Mouse (Mus musculus) ES-E14 (cell line): ENCODE measurements at regions not wholly inside any gene's neighbourhood (a gene's known extent, or its start where the extent isn't known, plus 50 kb on each side); places are given as distances from the start of the nearest gene placed in this dataset.

Experiments used
- DNase-seq: peaks from one replicate; pipeline ENCODE4 v3.0.0-alpha.2; 2013; ENCODE audit warnings: low read depth, low spot score
- H3K27ac ChIP-seq: 2 replicates; pipeline ENCODE4 v1.5.1; 2012; ENCODE audit warnings: low read depth, mild to moderate bottlenecking, low read length, moderate library complexity, mixed read lengths; ENCODE audit not compliant: poor library complexity, insufficient read depth, severe bottlenecking
- H3K36me3 ChIP-seq: 2 replicates; pipeline ENCODE4 v1.6.1; 2012; ENCODE audit warnings: mild to moderate bottlenecking, low read length, moderate library complexity, mixed read lengths; ENCODE audit not compliant: control insufficient read depth, poor library complexity, insufficient read depth, severe bottlenecking
- H3K4me1 ChIP-seq, 2 experiments: fragments of 150-350 bp in 1 of 2; sonication (generic) in 1 of 2; 2 replicates each; pipeline ENCODE4 v1.6.1; 2012; ENCODE audit warnings: low read length in 2 of 2, mild to moderate bottlenecking in 1 of 2, mixed read lengths in 1 of 2; ENCODE audit not compliant: control insufficient read depth in 2 of 2, insufficient read depth in 2 of 2, poor library complexity in 1 of 2
- H3K4me3 ChIP-seq, 2 experiments: fragments of 150-350 bp in 1 of 2; sonication (generic) in 1 of 2; 2 replicates each; pipeline ENCODE4 v1.5.1; 2012; ENCODE audit warnings: low read length in 2 of 2, low read depth in 1 of 2, mild to moderate bottlenecking in 1 of 2, mixed read lengths in 1 of 2; ENCODE audit not compliant: insufficient read depth in 1 of 2, poor library complexity in 1 of 2, severe bottlenecking in 1 of 2
- H3K9ac ChIP-seq: 2 replicates; pipeline ENCODE4 v1.6.1; 2012; ENCODE audit warnings: low read depth, mild to moderate bottlenecking, low read length, mixed read lengths; ENCODE audit not compliant: poor library complexity, insufficient read depth, severe bottlenecking
- H3K9me3 ChIP-seq: fragments of 150-350 bp; sonication (generic); 2 replicates; pipeline ENCODE4 v1.6.1; 2012; ENCODE audit warnings: low read depth, mild to moderate bottlenecking, low read length; ENCODE audit not compliant: control insufficient read depth, insufficient read depth
- CHD2 ChIP-seq: IDR thresholded peaks from 2 replicates; pipeline ENCODE4 v1.6.1; 2014; ENCODE audit warnings: mild to moderate bottlenecking, low read depth, low read length, inconsistent platforms
- HCFC1 ChIP-seq: IDR thresholded peaks from 2 replicates; pipeline ENCODE4 v1.6.1; 2012; ENCODE audit warnings: low read length, inconsistent platforms, borderline replicate concordance; ENCODE audit not compliant: insufficient read depth
- MAFK ChIP-seq: IDR thresholded peaks from 2 replicates; pipeline ENCODE4 v1.6.1; 2014; ENCODE audit warnings: mild to moderate bottlenecking, low read depth, low read length, inconsistent platforms; ENCODE audit not compliant: insufficient read depth
- ZC3H11A ChIP-seq: IDR thresholded peaks from 2 replicates; pipeline ENCODE4 v1.6.1; 2012; ENCODE audit warnings: low read depth, mild to moderate bottlenecking, inconsistent platforms, low read length, borderline replicate concordance
- ZNF384 ChIP-seq: IDR thresholded peaks from 2 replicates; pipeline ENCODE4 v1.6.1; 2012; ENCODE audit warnings: low read depth, low read length, inconsistent platforms
- in situ Hi-C, 2 experiments: fragments of 600-800 bp; cut with MboI; formaldehyde crosslinking; loops; one replicate each; pipeline ENCODE4 v1.15.1; 2025; ENCODE audit warnings: low sequenced_read_pairs in 2 of 2, inconsistent platforms in 1 of 2; ENCODE audit not compliant: unreplicated experiment in 2 of 2

GRCm38 (mm10) chr13:101019272-101019676 is 186.0 kb upstream of the Slc30a5 start:
- TF ChIP-seq ZNF384 = no peak
- TF ChIP-seq HCFC1 = no peak
- no peak for TF ChIP-seq CHD2
- no peak for TF ChIP-seq MAFK
- TF ChIP-seq ZC3H11A = no peak
- Histone ChIP-seq H3K36me3 (no peaks in the 10 kb centered on the region), H3K9ac (no peak overlapping the region), H3K4me3 (no peak overlapping the region), H3K4me1 (no peaks in the 10 kb centered on the region), H3K27ac (no peak overlapping the region), H3K9me3 (no peaks in the 10 kb centered on the region)
- no peak for DNase-seq
- in situ Hi-C loops = no loop called here

- no peak for DNase-seq
- Histone ChIP-seq H3K27ac (no peak overlapping the region), H3K9me3 (no peaks in the 10 kb centered on the region), H3K4me3 (no peak overlapping the region), H3K36me3 (no peaks in the 10 kb centered on the region), H3K4me1 (no peaks in the 10 kb centered on the region), H3K9ac (no peak overlapping the region)
- TF ChIP-seq CHD2 (no peak), ZC3H11A (no peak), MAFK (no peak), HCFC1 (no peak), ZNF384 (no peak)
- in situ Hi-C loops = no loop called here
Measured at GRCm38 (mm10) chr13:101017041-101017440, 183.8 kb upstream of the Slc30a5 start.

GRCm38 (mm10) chr13:101016181-101016580 is 183.0 kb upstream of the Slc30a5 start:
- DNase-seq = no peak
- in situ Hi-C loops = no loop called here
- Histone ChIP-seq H3K9ac (no peak overlapping the region), H3K36me3 (no peaks in the 10 kb centered on the region), H3K4me3 (no peak overlapping the region), H3K9me3 (no peaks in the 10 kb centered on the region), H3K4me1 (no peaks in the 10 kb centered on the region), H3K27ac (no peak overlapping the region)
- TF ChIP-seq ZNF384 (no peak), HCFC1 (no peak), CHD2 (no peak), ZC3H11A (no peak), MAFK (no peak)

- no peak for DNase-seq
- no peaks in the 10 kb centered on the region for H3K4me1 ChIP-seq
- H3K9ac ChIP-seq = no peak overlapping the region
- H3K36me3 ChIP-seq = no peaks in the 10 kb centered on the region
- in situ Hi-C loops = no loop called here
- no peak overlapping the region for H3K4me3 ChIP-seq
- no peaks in the 10 kb centered on the region for H3K9me3 ChIP-seq
- TF ChIP-seq MAFK = no peak
- TF ChIP-seq ZNF384 = no peak
- TF ChIP-seq CHD2 = no peak
- TF ChIP-seq HCFC1 = no peak
- TF ChIP-seq ZC3H11A = no peak
- H3K27ac ChIP-seq = no peak overlapping the region
Measured at GRCm38 (mm10) chr13:101015435-101015834, 182.2 kb upstream of the Slc30a5 start.

- Histone ChIP-seq H3K9me3 (no peaks in the 10 kb centered on the region), H3K36me3 (no peaks in the 10 kb centered on the region), H3K4me1 (no peaks in the 10 kb centered on the region), H3K27ac (no peak overlapping the region), H3K4me3 (no peak overlapping the region), H3K9ac (no peak overlapping the region)
- DNase-seq = no peak
- TF ChIP-seq CHD2 (no peak), ZNF384 (no peak), HCFC1 (no peak), MAFK (no peak), ZC3H11A (no peak)
- in situ Hi-C loops = no loop called here
Measured at GRCm38 (mm10) chr13:101013604-101014003, 180.4 kb upstream of the Slc30a5 start.
